Mouse (Mus musculus): Measurements from ENCODE around the gene Gm21992. TPM values are rescaled to one million over a fixed set of nuclear protein-coding genes. Genes with fewer than 3 reads are reported as not detected.

Gm21992 gene
- total RNA-seq (2012; rRNA removed), result 40.0 and 49.8 TPM in 2 replicates

DNA sequence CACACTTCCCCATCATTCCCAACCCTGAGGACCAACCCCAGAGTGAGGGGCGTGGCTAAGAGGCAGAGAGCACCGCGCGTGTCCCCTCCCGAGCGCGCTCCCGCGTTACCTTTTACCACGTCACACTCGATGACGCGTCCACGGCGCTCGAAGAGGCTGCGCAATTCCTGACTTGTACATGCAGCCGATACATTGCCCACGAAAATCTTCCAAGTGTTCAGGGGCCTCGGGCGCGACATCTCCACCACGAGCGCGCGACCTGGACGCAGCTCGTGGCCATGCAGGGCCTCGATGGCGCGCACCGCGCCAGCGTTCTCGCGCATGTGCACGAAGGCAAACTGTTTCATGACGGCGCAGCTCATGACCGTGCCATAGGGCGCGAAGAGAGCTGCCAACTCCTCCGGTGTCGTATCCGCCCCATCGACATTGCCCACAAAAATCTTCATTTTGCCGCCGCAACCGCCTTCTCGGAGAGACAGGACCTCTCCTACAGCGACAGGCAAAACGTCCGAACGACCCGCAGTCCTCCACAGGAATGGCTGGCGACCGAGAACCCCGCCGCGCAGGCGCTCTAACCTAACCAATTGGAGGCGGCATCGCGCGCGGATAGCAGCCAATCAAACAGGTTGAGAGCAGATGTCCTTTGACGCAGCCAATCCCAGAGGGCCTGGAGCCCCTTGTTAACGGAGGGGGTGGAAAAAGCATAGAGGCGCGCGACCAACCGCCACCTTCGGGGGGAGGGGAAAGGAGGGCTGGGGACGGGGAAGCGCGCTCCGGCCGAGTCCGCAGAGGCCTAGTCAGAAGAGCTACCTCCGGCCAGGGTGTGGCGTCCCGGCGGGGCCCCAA, at the start of gene Gm21992, which contains the start of gene Rbm14:
TSS of gene Gm21992 (minus strand) at position 550 of the 846 bp plus-strand sequence.
TSS of gene Rbm14 (minus strand) at position 572 of the 846 bp plus-strand sequence.
- in situ Hi-C loops (cut with MboI; ENCODE audit: low sequenced_read_pairs in 2 of 2, unreplicated experiment in 2 of 2), result no loop called here
- peak; percentile 8; the same call in 1 of the 2 replicates for TF ChIP-seq HCFC1 (IDR thresholded peaks at IDR 0.05; ENCODE audit: borderline replicate concordance, insufficient read depth, low read length)
- TF ChIP-seq ZC3H11A (IDR thresholded peaks at IDR 0.05; ENCODE audit: borderline replicate concordance, low read depth, low read length), result no peak
- 0 out of 2 replicates have a peak, but pooled peaks have one; percentile 42 for TF ChIP-seq CHD2 (IDR thresholded peaks at IDR 0.05; ENCODE audit: low read depth, low read length)
- DNase-seq (ENCODE audit: low read depth, low spot score), result peak; percentile 98

DNA sequence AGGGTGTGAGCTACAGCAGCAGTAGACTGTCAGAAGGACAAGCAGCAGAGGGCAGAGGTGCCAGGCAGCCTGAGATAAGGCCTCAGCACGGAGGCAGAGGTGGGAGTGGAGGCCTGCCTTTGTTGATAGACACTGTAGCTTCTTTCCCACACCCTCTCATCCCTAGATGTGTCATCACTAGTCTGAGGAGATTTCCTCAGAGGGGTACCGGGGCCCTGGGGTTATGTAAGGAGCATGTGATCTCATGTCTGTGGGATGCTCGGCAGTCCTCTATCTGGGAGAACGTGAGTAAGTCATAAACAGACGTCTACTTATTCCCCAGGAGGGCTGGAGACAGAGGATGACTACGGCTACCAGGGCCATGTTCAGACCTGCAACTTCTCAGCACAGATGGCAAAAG, 47.7 kb upstream of the Gm21992 start:
- Histone ChIP-seq H3K36me3 (ENCODE audit: control insufficient read depth, insufficient read depth, low read length, poor library complexity, severe bottlenecking) (no peaks in the 10 kb centered on the region; the same call in 1 of the 2 replicates), H3K4me3 (ENCODE audit: insufficient read depth in 1 of 2, low read depth in 1 of 2, low read length in 2 of 2, poor library complexity in 1 of 2, severe bottlenecking in 1 of 2) (no peak overlapping the region), H3K9me3 (ENCODE audit: control insufficient read depth, insufficient read depth, low read depth, low read length) (no peaks in the 10 kb centered on the region), H3K27ac (ENCODE audit: insufficient read depth, low read depth, low read length, poor library complexity, severe bottlenecking) (no peak overlapping the region), H3K4me1 (ENCODE audit: control insufficient read depth in 2 of 2, insufficient read depth in 2 of 2, low read length in 2 of 2, poor library complexity in 1 of 2) (peaks cover 0 to 6% of the 10 kb centered on the region in 2 experiments; a peak in 1 of 4 replicates), H3K9ac (ENCODE audit: insufficient read depth, low read depth, low read length, poor library complexity, severe bottlenecking) (no peak overlapping the region)
- no peak for TF ChIP-seq MAFK (IDR thresholded peaks at IDR 0.05; ENCODE audit: insufficient read depth, low read depth, low read length)
- no peak for TF ChIP-seq ZC3H11A (IDR thresholded peaks at IDR 0.05; ENCODE audit: borderline replicate concordance, low read depth, low read length)
- TF ChIP-seq ZNF384 (IDR thresholded peaks at IDR 0.05; ENCODE audit: low read depth, low read length), result no peak
- no peak for TF ChIP-seq CHD2 (IDR thresholded peaks at IDR 0.05; ENCODE audit: low read depth, low read length)
- no peak for TF ChIP-seq HCFC1 (IDR thresholded peaks at IDR 0.05; ENCODE audit: borderline replicate concordance, insufficient read depth, low read length)
- in situ Hi-C loops (cut with MboI; ENCODE audit: low sequenced_read_pairs in 2 of 2, unreplicated experiment in 2 of 2), result no loop called here
- DNase-seq (ENCODE audit: low read depth, low spot score), result no peak

More for the DNA sequence above, at the start of gene Gm21992, which contains the start of gene Rbm14:
- Histone ChIP-seq H3K9ac (ENCODE audit: insufficient read depth, low read depth, low read length, poor library complexity, severe bottlenecking) (peak within 1 kb of the TSS; percentile 97), H3K27ac (ENCODE audit: insufficient read depth, low read depth, low read length, poor library complexity, severe bottlenecking) (peak within 1 kb of the TSS; percentile 100), H3K36me3 (ENCODE audit: control insufficient read depth, insufficient read depth, low read length, poor library complexity, severe bottlenecking) (peaks cover 2% of the 10 kb centered on the region; the same call in 1 of the 2 replicates), H3K4me1 (ENCODE audit: control insufficient read depth in 2 of 2, insufficient read depth in 2 of 2, low read length in 2 of 2, poor library complexity in 1 of 2) (peaks cover 3 to 4% of the 10 kb centered on the region in 2 experiments; a peak in 3 of 4 replicates), H3K9me3 (ENCODE audit: control insufficient read depth, insufficient read depth, low read depth, low read length) (no peaks in the 10 kb centered on the region), H3K4me3 (ENCODE audit: insufficient read depth in 1 of 2, low read depth in 1 of 2, low read length in 2 of 2, poor library complexity in 1 of 2, severe bottlenecking in 1 of 2) (peak within 1 kb of the TSS; percentile 77 to 94)

DNA sequence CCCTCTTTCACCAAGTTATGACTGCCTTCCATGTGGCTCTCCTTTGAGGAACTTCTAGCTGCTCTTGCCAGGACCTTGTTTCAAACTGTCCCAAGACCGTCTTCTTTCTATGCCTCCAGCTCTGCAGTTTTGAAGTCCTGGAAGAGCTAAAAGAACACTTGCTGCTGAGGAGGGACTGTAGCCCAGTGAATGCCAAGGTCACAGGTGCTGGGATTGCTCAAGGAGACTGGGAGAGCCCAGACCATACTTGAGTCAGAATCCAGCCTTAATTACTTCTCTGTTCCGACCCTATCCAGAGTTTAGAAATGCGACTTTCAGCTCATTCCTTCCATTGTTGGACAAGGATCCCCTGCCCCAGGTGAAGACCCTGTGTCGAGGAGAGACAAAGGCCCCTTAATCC, 44.5 kb upstream of the Gm21992 start:
- TF ChIP-seq MAFK (IDR thresholded peaks at IDR 0.05; ENCODE audit: insufficient read depth, low read depth, low read length), result no peak
- TF ChIP-seq HCFC1 (IDR thresholded peaks at IDR 0.05; ENCODE audit: borderline replicate concordance, insufficient read depth, low read length), result no peak
- no peak for TF ChIP-seq ZNF384 (IDR thresholded peaks at IDR 0.05; ENCODE audit: low read depth, low read length)
- TF ChIP-seq CHD2 (IDR thresholded peaks at IDR 0.05; ENCODE audit: low read depth, low read length), result no peak
- in situ Hi-C loops (cut with MboI; ENCODE audit: low sequenced_read_pairs in 2 of 2, unreplicated experiment in 2 of 2), result no loop called here
- Histone ChIP-seq H3K4me3 (ENCODE audit: insufficient read depth in 1 of 2, low read depth in 1 of 2, low read length in 2 of 2, poor library complexity in 1 of 2, severe bottlenecking in 1 of 2) (no peak overlapping the region), H3K36me3 (ENCODE audit: control insufficient read depth, insufficient read depth, low read length, poor library complexity, severe bottlenecking) (no peaks in the 10 kb centered on the region), H3K9ac (ENCODE audit: insufficient read depth, low read depth, low read length, poor library complexity, severe bottlenecking) (no peak overlapping the region), H3K27ac (ENCODE audit: insufficient read depth, low read depth, low read length, poor library complexity, severe bottlenecking) (no peak overlapping the region), H3K9me3 (ENCODE audit: control insufficient read depth, insufficient read depth, low read depth, low read length) (no peaks in the 10 kb centered on the region), H3K4me1 (ENCODE audit: control insufficient read depth in 2 of 2, insufficient read depth in 2 of 2, low read length in 2 of 2, poor library complexity in 1 of 2) (peaks cover 2 to 7% of the 10 kb centered on the region in 2 experiments; a peak in 3 of 4 replicates)
- no peak for DNase-seq (ENCODE audit: low read depth, low spot score)

DNA sequence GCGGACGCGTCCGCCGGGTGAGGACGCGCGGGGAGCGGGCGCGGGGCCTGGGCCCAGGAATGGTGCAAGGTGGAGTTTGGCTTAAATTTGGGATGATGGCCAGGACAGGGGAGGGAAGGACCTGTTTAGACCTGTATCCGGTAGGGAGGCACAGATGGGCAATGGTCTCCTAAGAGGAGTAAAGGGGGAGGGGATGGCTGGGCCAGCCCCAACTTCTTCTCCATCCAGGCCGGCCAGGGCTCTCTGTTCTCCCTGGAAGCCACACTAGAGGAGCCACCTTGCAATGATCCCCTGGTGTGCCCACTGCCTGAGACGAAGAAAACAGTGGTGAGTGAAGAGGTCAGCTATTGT, 44.0 kb upstream of the Gm21992 start:
- peak overlapping the region; percentile 67 to 73 for H3K4me3 ChIP-seq (ENCODE audit: insufficient read depth in 1 of 2, low read depth in 1 of 2, low read length in 2 of 2, poor library complexity in 1 of 2, severe bottlenecking in 1 of 2)
- in situ Hi-C loops (cut with MboI; ENCODE audit: low sequenced_read_pairs in 2 of 2, unreplicated experiment in 2 of 2), result no loop called here
- no peaks in the 10 kb centered on the region for H3K36me3 ChIP-seq (ENCODE audit: control insufficient read depth, insufficient read depth, low read length, poor library complexity, severe bottlenecking)
- peaks cover 7% of the 10 kb centered on the region in 2 experiments for H3K4me1 ChIP-seq (ENCODE audit: control insufficient read depth in 2 of 2, insufficient read depth in 2 of 2, low read length in 2 of 2, poor library complexity in 1 of 2)
- no peak overlapping the region for H3K27ac ChIP-seq (ENCODE audit: insufficient read depth, low read depth, low read length, poor library complexity, severe bottlenecking)
- no peaks in the 10 kb centered on the region for H3K9me3 ChIP-seq (ENCODE audit: control insufficient read depth, insufficient read depth, low read depth, low read length)
- TF ChIP-seq HCFC1 (IDR thresholded peaks at IDR 0.05; ENCODE audit: borderline replicate concordance, insufficient read depth, low read length) (no peak), ZNF384 (IDR thresholded peaks at IDR 0.05; ENCODE audit: low read depth, low read length) (no peak), MAFK (IDR thresholded peaks at IDR 0.05; ENCODE audit: insufficient read depth, low read depth, low read length) (no peak), CHD2 (IDR thresholded peaks at IDR 0.05; ENCODE audit: low read depth, low read length) (no peak), ZC3H11A (IDR thresholded peaks at IDR 0.05; ENCODE audit: borderline replicate concordance, low read depth, low read length) (no peak)
- no peak for DNase-seq (ENCODE audit: low read depth, low spot score)
- peak overlapping the region; percentile 64 for H3K9ac ChIP-seq (ENCODE audit: insufficient read depth, low read depth, low read length, poor library complexity, severe bottlenecking)
